Mouse (Mus musculus) embryo, embryonic 10 days (tissue): ENCODE results near the gene Pomt1.
"Not testable (repeated sequence)": the region's sequence is repeated elsewhere in the genome, so short reads cannot be mapped to it uniquely, and the experiment has no call there.

Source experiments
- DNase-seq: peaks from one replicate; pipeline ENCODE4 v3.0.0-alpha.2; 2015; ENCODE audit warnings: low spot score

Gene Pomt1

GRCm38 (mm10) chr2:32282727-32283126, 46.3 kb downstream of the Pomt1 start:
- peak; percentile 78 for DNase-seq

DNA sequence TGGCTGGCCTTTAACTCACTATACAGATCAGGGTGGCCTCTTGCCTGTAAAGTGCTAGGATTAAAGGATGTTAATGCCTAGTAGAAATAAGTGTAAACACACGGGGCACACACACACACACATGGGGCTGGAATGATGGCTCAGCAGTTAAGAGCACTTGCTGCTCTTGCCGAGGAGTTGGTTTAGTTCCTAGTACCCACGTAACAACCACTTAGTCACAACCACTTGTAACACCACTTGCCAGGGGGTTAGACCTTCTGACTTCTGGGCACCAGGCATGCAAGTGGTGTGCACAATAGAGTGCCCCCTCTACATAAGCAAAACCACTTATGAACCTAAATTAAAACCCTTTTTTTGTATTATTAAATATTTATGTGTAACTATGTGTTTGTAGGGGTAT, 47.6 kb downstream of the Pomt1 start:
- DNase-seq: no peak

DNA sequence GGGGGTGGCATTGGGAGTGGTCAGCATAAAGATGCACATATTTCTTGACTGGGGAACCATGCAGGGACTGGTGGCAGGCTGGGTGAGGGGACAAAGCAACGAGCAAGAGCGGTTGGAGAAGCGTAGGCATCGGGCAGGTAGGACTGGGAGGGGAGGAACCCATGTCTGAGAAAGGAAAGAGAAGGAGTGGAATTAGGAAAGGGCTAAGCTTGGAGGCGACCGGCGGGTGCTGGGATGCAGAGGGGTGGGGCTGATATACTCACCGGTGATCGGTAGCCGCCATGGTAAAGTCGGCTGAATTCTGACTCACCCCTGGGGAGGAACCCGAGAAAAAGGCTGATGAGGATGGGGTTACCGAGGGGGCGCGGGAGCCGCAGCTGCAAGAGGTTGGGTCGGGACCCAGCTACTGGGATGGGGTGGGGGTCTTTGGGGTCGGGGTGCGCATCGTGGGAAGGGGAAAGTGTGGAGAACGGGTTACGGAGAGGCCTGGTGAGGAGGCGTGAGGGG, 51.0 kb downstream of the Pomt1 start, which contains the start of gene Golga2:
Gene Golga2 (plus strand): TSS at position 51 of the 507 bp plus-strand sequence.
- no peak for DNase-seq

DNA sequence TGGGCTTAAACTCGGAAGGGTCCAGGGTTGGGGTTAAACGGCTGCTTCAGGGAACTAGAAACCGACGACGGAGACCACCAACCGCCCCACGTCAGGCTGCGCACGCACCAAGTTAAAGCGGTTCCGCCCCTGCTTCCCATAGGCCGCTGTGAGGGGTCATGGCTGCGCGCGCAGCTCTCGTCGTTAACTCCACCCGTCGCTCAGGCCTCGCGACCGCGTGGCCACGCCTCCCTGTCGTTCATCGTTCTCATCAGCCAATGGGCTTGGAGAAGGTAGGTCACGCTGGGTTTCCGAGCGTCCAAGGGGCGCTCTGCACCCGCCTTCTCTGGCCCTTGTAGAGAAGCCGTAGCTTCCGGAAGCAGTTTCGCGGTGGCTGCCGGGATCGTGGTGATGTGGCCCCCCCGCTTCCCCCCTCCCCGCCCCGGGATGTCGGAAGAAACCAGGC, 51.6 kb downstream of the Pomt1 start, which contains the start of gene Swi5:
Gene Swi5 (minus strand): TSS at position 153 of the 445 bp plus-strand sequence.
- DNase-seq: peak; percentile 100

GRCm38 (mm10) chr2:32288371-32288931, 52.1 kb downstream of the Pomt1 start:
- peak; percentile 57 for DNase-seq

DNA sequence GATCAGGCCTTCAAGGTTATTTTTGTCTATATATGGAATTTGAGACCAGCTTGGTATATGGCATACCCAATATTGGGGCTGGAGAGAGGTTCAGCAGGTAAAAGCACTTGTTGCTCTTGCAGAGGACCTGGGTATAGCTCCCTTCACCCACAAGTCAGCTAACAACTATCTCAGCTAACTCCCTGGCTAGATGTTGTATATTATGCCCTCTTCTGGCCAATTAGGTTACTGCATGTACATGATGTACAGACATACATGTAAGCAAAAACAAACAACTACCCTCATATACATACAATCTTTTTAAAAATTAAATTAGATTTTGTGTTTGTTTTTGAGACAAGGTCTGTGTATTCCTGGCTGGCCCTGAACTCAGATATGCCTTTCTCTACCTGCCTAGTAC, 53.2 kb downstream of the Pomt1 start:
- DNase-seq: peak; percentile 75

GRCm38 (mm10) chr2:32294348-32294747, 58.0 kb downstream of the Pomt1 start:
- DNase-seq: no peak

GRCm38 (mm10) chr2:32295285-32295684, 58.9 kb downstream of the Pomt1 start:
- no peak for DNase-seq

GRCm38 (mm10) chr2:32295842-32296241, 59.5 kb downstream of the Pomt1 start:
- DNase-seq: not testable (repeated sequence)

- no peak for DNase-seq
Observed at GRCm38 (mm10) chr2:32299469-32299868, 63.1 kb downstream of the Pomt1 start.

DNA sequence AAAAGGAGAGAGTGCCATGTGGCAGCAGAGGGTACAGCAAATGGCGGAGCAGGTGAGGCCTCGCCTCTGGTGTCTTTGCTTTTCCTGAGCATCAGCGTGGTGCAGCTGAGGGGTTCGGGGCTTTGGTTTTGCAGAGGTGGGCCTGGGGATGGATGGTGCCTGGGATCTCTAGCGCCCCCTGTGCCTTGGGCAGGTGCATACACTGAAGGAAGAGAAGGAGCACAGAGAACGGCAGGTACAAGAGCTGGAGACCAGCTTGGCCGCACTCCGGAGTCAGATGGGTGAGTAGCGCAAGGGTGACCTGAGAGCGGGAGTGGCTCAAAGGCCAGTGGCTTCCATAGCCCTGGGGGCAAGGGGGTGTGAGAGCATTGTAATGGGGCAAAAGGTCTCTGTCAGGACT, 66.6 kb downstream of the Pomt1 start:
- no peak for DNase-seq

- peak; percentile 85 for DNase-seq
Observed at GRCm38 (mm10) chr2:32304145-32304832, 67.9 kb downstream of the Pomt1 start.
